Mouse (Mus musculus): ENCODE data around the gene Sox21. TPM values are rescaled to one million over a fixed set of nuclear protein-coding genes. Genes with fewer than 3 reads are reported as not detected.

Gene Sox21
- not detected for total RNA-seq (2023)

GRCm38 (mm10) chr14:118236886-118237289, at the start of gene Sox21:
Gene Sox21, minus strand, starts transcription at chr14:118237030.

GRCm38 (mm10) chr14:118266660-118267059, 29.8 kb upstream of the Sox21 start, which contains the start of gene Gm9376:
Gene Gm9376, plus strand, starts transcription at chr14:118266960.

Other genes with a start within 250 kb of the Sox21 start
- gene Dct, start 184.8 kb downstream of the Sox21 start, total RNA-seq (2023) = not detected
- 14.2 TPM for gene Tgds, start 104.3 kb downstream of the Sox21 start, total RNA-seq (2023)
- gene Gpr180, start 99.9 kb downstream of the Sox21 start, total RNA-seq (2023) = 16.4 TPM
- gene Gm9376, start 29.9 kb upstream of the Sox21 start, total RNA-seq (2023) = not detected